Mouse (Mus musculus): ENCODE results near the gene Map3k5.

DNA sequence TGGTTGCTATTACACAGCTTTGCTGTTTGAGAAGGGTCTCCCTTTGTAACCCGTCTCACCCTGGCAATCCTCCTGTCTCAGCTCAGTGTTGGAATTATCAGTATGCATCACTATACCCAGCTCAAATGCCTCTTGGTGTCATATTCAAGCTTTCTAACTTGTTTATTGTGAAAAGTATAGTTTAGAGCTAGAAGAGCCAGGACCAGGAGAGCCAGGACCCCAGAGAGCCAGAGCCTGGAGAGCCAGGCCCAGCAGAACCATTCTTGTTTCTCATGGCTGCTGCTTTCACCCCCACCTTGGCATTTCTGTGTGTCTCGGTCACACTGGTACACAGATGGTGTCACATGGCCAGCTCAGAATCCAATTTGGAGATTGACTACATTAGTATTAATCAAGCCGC is 8.3 kb downstream of the Map3k5 start:
- TF ChIP-seq CTCF (conservative IDR thresholded peaks at IDR 0.05; ENCODE audit: insufficient read depth, insufficient read length, low read depth, low read length) (no peak), POLR2A (IDR thresholded peaks at IDR 0.05; ENCODE audit: low read depth, low read length) (no peak)
